Mouse (Mus musculus): Measurements from ENCODE around the gene Gstt4. TPM values are rescaled to one million over a fixed set of nuclear protein-coding genes. Genes with fewer than 3 reads are reported as not detected.

The Gstt4 gene
- polyA plus RNA-seq, 1 experiment from 2014 or later = not detected

DNA sequence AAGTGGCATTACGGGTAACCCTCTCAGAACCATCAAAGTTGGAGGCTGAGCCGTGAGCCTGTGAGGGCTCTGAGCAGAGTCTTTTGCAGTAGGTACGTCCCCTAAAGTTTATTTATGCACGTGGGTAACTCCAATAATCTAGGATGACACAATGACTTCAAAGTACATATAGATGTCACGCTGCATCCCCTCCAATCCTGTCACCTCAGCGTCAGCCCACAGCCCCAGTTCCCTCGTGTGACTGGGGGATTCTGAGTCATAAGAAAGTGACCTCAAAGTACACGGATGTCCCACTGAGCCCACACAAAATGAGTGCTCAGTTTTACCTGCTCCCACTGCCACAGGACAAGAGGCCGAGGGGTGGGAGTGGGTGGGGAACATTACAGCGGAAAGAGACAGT, 16.7 kb upstream of the Gstt4 start:
- Histone ChIP-seq H3K9me3 (ENCODE audit: low read length) (no peaks in the 10 kb centered on the region), H3K36me3 (replicated peaks; ENCODE audit: insufficient read depth, low read length) (no peaks in the 10 kb centered on the region), H3K4me3 (ENCODE audit: low read depth, low read length) (no peak overlapping the region), H3K4me1 (ENCODE audit: insufficient read depth) (peaks cover 44% of the 10 kb centered on the region), H3K27me3 (ENCODE audit: insufficient read depth, low read length) (no peaks in the 10 kb centered on the region), H3K4me2 (ENCODE audit: low read depth, low read length) (no peak overlapping the region), H3K9ac (replicated peaks) (no peak overlapping the region), H3K27ac (ENCODE audit: low read depth) (no peak overlapping the region)
- TF ChIP-seq CTCF (IDR thresholded peaks at IDR 0.05; ENCODE audit: low read depth) = no peak
- no peak for TF ChIP-seq EP300 (IDR thresholded peaks at IDR 0.05; ENCODE audit: low read depth)
- WGBS (ENCODE audit: insufficient replicate concordance) = 74% methylated on average over 10 of the region's 10 CpGs
- DNase-seq (no peak), ATAC-seq (no peak)

DNA sequence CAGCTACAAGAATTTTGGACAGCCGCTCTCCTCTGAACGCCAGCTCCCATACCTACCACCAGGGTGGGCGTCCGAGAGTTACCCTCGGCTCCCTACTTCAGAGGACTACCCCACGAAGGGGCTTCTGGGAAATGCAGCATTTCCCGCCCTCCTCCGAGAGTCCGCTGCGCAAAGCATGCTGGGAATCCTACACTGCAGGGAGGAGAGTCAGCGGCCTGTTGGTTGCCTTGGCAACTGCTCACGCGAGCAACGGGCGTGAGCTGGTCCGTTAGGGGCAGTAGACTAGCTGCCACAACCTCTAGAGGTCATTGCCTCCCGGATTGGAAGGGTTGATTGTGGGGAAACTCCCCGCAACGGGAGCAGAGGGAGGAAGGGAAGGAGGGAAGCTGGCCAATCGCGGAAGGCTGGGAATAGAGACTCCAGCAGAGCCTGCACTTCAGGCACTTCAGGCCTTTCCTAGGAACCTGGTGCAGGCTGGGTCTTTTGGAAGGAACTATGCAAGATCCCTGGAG, 15.0 kb upstream of the Gstt4 start, which contains the start of gene Gstt2:
Gstt2 (minus strand) TSS at position 177 of the 512 bp plus-strand sequence.
- peak within 1 kb of the TSS; percentile 89 for H3K4me2 ChIP-seq (ENCODE audit: low read depth, low read length)
- DNase-seq (peak; percentile 92), ATAC-seq (peak; percentile 82)
- WGBS (ENCODE audit: insufficient replicate concordance) = under 1% methylated on average over 21 of the region's 21 CpGs
- H3K36me3 ChIP-seq (replicated peaks; ENCODE audit: insufficient read depth, low read length) = no peaks in the 10 kb centered on the region
- H3K4me3 ChIP-seq (ENCODE audit: low read depth, low read length) = peak within 1 kb of the TSS; percentile 62
- H3K27me3 ChIP-seq (ENCODE audit: insufficient read depth, low read length) = no peaks in the 10 kb centered on the region
- peaks cover 56% of the 10 kb centered on the region for H3K4me1 ChIP-seq (ENCODE audit: insufficient read depth)
- peak; percentile 63 for TF ChIP-seq CTCF (IDR thresholded peaks at IDR 0.05; ENCODE audit: low read depth)
- peak; percentile 61; the same call in 1 of the 2 replicates for TF ChIP-seq EP300 (IDR thresholded peaks at IDR 0.05; ENCODE audit: low read depth)
- peak within 1 kb of the TSS; percentile 95 for H3K27ac ChIP-seq (ENCODE audit: low read depth)
- no peaks in the 10 kb centered on the region for H3K9me3 ChIP-seq (ENCODE audit: low read length)
- H3K9ac ChIP-seq (replicated peaks) = peak within 1 kb of the TSS; percentile 56

DNA sequence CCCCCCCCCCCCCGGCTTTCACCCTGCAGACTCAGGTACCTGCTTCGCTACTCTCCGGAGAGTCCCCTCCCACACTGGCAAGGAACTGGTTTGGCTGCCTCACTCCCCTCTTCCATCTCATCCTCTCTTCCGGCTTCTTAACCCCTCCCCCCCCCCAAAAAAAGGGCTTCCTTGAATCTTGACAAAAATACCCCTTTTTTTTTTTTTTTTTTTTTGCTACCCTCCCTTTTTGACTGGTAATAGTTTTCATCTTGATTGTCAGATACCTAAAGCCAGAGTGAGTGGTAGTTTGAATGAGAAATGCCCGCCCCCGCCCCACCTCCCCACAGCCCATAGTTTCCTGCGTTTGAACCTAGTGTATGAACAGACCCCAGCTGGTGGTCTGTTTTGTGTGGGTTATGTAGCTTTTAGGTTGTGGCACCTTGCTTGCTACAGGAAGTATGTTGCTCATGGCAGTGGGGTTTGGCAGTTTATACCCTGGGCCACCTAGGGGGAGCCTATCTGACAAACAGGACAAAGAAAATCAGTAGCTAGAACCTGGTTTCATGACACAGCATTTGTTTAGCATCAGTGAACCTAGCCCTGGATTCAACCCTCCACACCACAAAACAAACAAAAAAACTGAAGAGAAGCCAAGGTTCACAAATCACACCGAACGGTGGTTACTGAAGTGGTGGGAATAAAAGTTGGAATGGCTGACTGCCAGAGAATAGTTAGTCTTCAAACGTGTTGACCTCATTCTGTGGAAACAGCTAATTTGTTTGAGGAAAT, 13.6 kb upstream of the Gstt4 start:
- 0 out of 2 replicates have a peak overlapping the region, but pooled peaks have one; percentile 28 for H3K9ac ChIP-seq (replicated peaks)
- H3K4me2 ChIP-seq (ENCODE audit: low read depth, low read length) = peak overlapping the region; percentile 89
- ATAC-seq = peak; percentile 26
- H3K9me3 ChIP-seq (ENCODE audit: low read length) = no peaks in the 10 kb centered on the region
- H3K36me3 ChIP-seq (replicated peaks; ENCODE audit: insufficient read depth, low read length) = no peaks in the 10 kb centered on the region
- DNase-seq = peak; percentile 45
- H3K4me3 ChIP-seq (ENCODE audit: low read depth, low read length) = peak overlapping the region; percentile 58
- no peaks in the 10 kb centered on the region for H3K27me3 ChIP-seq (ENCODE audit: insufficient read depth, low read length)
- H3K4me1 ChIP-seq (ENCODE audit: insufficient read depth) = peaks cover 54% of the 10 kb centered on the region
- H3K27ac ChIP-seq (ENCODE audit: low read depth) = peak overlapping the region; percentile 95
- TF ChIP-seq CTCF (IDR thresholded peaks at IDR 0.05; ENCODE audit: low read depth) = peak; percentile 38
- TF ChIP-seq EP300 (IDR thresholded peaks at IDR 0.05; ENCODE audit: low read depth) = peak; percentile 49
- 15% methylated on average over 7 of the region's 10 CpGs for WGBS (ENCODE audit: insufficient replicate concordance)

DNA sequence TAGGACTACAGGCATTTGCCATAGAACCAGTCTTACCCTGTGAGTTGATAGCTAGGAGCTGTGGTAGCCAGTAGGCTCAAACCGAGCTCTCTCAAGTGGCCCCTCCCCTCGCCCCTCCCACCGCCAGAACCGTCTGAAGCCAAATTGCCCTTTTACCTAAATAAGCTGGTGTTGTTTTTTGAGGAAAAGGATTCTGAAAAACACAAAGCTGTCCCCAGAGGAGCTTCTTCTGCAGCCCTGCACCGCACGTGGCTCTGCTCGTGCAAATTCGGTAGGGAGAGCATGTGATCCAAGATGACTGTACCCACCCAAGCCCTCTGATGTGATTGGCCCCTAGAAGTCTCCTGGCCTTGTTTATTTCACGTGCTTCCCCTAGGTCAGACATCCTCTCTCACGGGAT, 13.0 kb upstream of the Gstt4 start:
- H3K4me1 ChIP-seq (ENCODE audit: insufficient read depth) = peaks cover 54% of the 10 kb centered on the region
- peak overlapping the region; percentile 74 for H3K9ac ChIP-seq (replicated peaks)
- H3K9me3 ChIP-seq (ENCODE audit: low read length) = no peaks in the 10 kb centered on the region
- WGBS (ENCODE audit: insufficient replicate concordance) = under 1% methylated on average over 10 of the region's 10 CpGs
- H3K4me3 ChIP-seq (ENCODE audit: low read depth, low read length) = peak overlapping the region; percentile 58
- TF ChIP-seq CTCF (IDR thresholded peaks at IDR 0.05; ENCODE audit: low read depth) (no peak), EP300 (IDR thresholded peaks at IDR 0.05; ENCODE audit: low read depth) (no peak)
- H3K27me3 ChIP-seq (ENCODE audit: insufficient read depth, low read length) = no peaks in the 10 kb centered on the region
- no peaks in the 10 kb centered on the region for H3K36me3 ChIP-seq (replicated peaks; ENCODE audit: insufficient read depth, low read length)
- peak; percentile 71 for ATAC-seq
- DNase-seq = peak; percentile 83
- H3K4me2 ChIP-seq (ENCODE audit: low read depth, low read length) = peak overlapping the region; percentile 89
- H3K27ac ChIP-seq (ENCODE audit: low read depth) = peak overlapping the region; percentile 95

DNA sequence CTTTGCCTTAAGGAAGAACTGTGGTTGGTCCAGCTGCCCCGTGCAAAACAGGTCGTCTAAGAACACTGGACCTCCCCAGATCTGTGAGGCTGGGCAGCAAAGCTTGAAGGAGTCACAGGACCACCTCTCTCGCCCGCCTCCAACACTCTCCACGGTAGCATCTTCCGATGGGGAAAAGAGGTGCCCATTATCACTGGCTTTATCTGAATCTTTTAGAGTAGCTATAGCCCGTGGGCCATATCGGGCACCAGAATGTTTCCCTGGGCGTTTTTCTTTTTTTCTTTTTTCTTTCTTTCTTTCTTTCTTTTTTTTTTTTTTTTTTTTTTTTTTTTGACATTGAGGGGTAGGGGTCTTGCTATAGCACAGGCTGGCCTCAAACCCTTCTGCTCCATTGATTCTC, 12.4 kb upstream of the Gstt4 start:
- H3K9me3 ChIP-seq (ENCODE audit: low read length) = no peaks in the 10 kb centered on the region
- DNase-seq = no peak

DNA sequence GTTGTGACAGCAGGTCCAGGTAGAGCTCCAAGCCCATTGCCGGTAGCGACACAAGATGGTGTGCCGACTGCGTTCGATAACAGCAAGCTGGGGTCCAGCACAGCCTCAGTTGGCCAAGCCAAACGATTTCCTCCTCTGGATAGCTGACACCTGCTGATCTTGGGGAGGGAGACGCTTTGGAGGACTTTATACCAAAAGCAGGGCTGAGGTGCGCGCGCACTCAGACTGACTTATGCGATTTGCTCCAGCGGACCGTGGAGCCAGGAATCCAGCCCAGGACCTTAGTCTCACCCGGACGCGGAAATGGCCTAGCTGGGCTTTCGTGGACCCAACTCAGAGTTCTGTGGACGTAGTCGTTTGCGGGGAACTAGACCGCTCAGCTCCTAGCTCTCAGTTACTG, 11.9 kb upstream of the Gstt4 start:
- ATAC-seq (peak; percentile 6; the same call in 1 of the 2 replicates), DNase-seq (peak; percentile 83)
- Histone ChIP-seq H3K36me3 (replicated peaks; ENCODE audit: insufficient read depth, low read length) (no peaks in the 10 kb centered on the region), H3K4me3 (ENCODE audit: low read depth, low read length) (peak overlapping the region; percentile 58), H3K9me3 (ENCODE audit: low read length) (no peaks in the 10 kb centered on the region), H3K4me1 (ENCODE audit: insufficient read depth) (peaks cover 49% of the 10 kb centered on the region), H3K27ac (ENCODE audit: low read depth) (peak overlapping the region; percentile 95), H3K27me3 (ENCODE audit: insufficient read depth, low read length) (no peaks in the 10 kb centered on the region), H3K4me2 (ENCODE audit: low read depth, low read length) (peak overlapping the region; percentile 89), H3K9ac (replicated peaks) (peak overlapping the region; percentile 74)
- no peak for TF ChIP-seq CTCF (IDR thresholded peaks at IDR 0.05; ENCODE audit: low read depth)
- 2% methylated on average over 21 of the region's 21 CpGs for WGBS (ENCODE audit: insufficient replicate concordance)

More for the DNA sequence above, 12.4 kb upstream of the Gstt4 start:
- Histone ChIP-seq H3K9ac (replicated peaks) (peak overlapping the region; percentile 74), H3K4me1 (ENCODE audit: insufficient read depth) (peaks cover 49% of the 10 kb centered on the region), H3K4me3 (ENCODE audit: low read depth, low read length) (peak overlapping the region; percentile 58), H3K4me2 (ENCODE audit: low read depth, low read length) (peak overlapping the region; percentile 89), H3K27ac (ENCODE audit: low read depth) (peak overlapping the region; percentile 95), H3K36me3 (replicated peaks; ENCODE audit: insufficient read depth, low read length) (no peaks in the 10 kb centered on the region), H3K27me3 (ENCODE audit: insufficient read depth, low read length) (no peaks in the 10 kb centered on the region)
- TF ChIP-seq CTCF (IDR thresholded peaks at IDR 0.05; ENCODE audit: low read depth) (no peak), EP300 (IDR thresholded peaks at IDR 0.05; ENCODE audit: low read depth) (no peak)
- ATAC-seq = no peak
- 5% methylated on average over 9 of the region's 9 CpGs for WGBS (ENCODE audit: insufficient replicate concordance)

Measured in liver, postnatal 0 days (tissue).